Mouse (Mus musculus): Measurements from ENCODE around the gene Gm20721.

The Gm20721 gene

DNA sequence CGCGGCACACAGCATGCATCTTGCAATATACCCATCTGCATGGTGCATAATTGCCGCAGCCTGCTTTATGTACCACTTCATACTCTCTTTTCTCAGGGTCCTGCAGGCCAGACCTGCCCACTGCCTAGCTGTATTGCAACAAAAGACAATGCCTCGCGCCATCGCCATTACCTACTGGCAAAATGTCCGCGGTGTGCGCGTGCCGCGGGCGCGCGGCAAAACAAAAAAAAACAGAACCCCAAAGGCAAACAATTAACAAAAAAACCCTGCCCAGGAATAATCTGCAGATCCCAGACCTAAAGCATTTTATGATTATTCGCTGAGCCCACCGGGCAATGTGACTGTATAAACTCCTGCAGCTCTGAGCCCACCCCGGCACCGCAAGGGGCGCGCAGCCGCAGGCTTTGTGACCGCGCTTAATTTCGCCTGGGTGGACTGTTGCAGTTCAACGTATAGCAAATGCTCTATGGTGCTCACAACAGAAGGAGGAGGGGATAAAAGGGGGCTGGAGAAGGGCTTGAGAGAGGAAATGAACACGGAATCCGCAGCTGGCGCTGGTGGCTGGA lies 50.5 kb downstream of the Gm20721 start:
- no peak for DNase-seq

DNA sequence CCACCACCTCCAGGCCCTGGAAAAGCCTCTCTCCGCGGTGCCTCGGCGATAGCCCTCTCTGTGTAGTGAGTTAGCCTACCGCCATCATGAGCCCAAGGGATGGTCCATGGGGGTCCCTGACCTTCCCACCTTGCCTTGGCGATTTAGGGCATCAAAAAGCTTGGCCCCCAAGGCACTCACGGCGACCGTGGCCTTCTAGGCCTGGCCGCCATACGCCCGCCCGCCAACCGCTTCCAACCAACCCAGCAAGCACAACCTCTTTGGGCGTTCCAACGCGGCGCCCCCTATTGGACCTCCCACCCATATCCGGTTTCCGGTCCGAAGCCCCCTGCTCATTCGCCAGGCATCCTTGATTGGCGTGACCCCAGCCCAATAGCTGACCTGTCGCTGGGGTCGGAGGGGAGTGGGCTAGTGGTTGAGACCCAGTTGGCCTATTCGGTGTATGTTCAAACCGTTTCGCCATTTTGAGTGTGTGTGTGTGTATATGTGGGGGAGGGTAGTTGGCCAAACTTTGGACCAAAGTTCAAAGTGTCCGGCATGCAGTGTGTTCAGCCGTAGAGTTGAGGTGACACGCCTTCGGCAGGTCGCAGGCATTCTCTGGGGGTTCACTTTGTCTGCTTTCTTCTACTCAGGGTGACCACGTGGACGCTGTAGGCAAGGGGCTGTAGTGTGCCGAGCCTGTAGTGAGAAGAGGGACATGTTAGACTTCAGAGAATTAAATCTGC lies 51.2 kb downstream of the Gm20721 start:
- DNase-seq, result peak; percentile 89 to 95

GRCm38 (mm10) chr2:174294457-174294856 lies 52.1 kb downstream of the Gm20721 start:
- DNase-seq, result no peak

- no peak for DNase-seq
These were observed 54.9 kb downstream of the Gm20721 start for GRCm38 (mm10) chr2:174291662-174292030.

- DNase-seq, result no peak
These were observed 55.4 kb downstream of the Gm20721 start for GRCm38 (mm10) chr2:174291029-174291661.

GRCm38 (mm10) chr2:174288673-174289430 lies 57.7 kb downstream of the Gm20721 start:
- DNase-seq, result no peak

DNA sequence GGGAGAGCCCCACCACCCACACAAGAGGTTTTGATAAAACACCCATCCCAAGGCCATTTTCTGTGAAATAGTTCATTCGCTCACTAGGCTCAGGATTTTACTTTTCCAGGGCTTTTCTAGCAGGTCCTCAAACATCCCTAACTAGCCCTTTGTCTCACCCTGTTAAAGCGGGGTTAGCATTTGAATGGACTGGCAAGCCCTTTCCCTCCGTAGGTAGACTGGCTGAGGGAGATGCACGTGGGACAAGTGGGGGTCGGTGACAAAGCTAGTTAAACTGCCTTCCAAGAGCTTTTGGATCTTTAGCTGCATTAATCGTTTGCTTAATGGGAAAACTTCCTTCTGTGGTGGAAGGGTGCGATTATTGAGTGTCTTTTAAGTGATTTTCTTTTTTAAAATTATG lies 58.6 kb downstream of the Gm20721 start:
- no peak for DNase-seq

GRCm38 (mm10) chr2:174285921-174286470 lies 60.5 kb downstream of the Gm20721 start:
- no peak for DNase-seq

DNA sequence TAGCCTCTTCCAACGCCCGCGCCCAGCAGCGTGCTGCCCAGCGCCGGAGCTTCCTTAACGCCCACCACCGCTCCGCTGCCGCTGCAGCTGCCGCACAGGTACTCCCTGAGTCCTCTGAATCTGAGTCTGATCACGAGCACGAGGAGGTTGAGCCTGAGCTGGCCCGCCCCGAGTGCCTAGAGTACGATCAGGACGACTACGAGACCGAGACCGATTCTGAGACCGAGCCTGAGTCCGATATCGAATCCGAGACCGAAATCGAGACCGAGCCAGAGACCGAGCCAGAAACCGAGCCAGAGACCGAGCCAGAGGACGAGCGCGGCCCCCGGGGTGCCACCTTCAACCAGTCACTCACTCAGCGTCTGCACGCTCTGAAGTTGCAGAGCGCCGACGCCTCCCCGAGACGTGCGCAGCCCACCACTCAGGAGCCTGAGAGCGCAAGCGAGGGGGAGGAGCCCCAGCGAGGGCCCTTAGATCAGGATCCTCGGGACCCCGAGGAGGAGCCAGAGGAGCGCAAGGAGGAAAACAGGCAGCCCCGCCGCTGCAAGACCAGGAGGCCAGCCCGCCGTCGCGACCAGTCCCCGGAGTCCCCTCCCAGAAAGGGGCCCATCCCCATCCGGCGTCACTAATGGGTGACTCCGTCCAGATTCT lies 61.6 kb downstream of the Gm20721 start:
- DNase-seq, result no peak

DNA sequence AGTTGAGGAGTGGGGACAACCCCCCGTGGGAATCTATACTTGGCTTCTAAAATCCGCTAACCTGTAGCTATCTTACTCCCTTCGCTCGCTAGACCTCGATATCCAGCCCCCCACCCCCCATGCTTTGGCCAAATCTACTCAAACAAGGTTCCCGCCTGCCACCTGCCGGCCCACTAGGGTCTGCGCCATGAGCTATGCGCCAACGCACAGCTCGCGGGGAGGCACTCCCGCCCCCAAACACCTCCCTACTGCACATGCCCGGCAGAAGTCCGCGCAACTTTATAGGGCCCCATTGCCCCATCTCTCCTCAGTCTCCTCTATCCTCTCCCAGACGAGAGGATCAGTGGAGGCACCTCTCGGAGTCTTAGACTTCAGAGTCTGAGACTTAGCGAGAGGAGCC lies 62.5 kb downstream of the Gm20721 start, which contains the start of gene Gnas:
TSS of gene Gnas (plus strand) at position 310 of the 400 bp plus-strand sequence.
- peak; percentile 66 to 79 for DNase-seq

- DNase-seq, result no peak
These were observed 63.2 kb downstream of the Gm20721 start for GRCm38 (mm10) chr2:174283341-174283740.
